Mouse (Mus musculus) thymus, postnatal 4 days (tissue): Measurements from ENCODE around the gene Slc15a3.

Source experiments
- DNase-seq: peaks from one replicate; pipeline ENCODE4 v3.0.0; 2021

Slc15a3 gene

DNA sequence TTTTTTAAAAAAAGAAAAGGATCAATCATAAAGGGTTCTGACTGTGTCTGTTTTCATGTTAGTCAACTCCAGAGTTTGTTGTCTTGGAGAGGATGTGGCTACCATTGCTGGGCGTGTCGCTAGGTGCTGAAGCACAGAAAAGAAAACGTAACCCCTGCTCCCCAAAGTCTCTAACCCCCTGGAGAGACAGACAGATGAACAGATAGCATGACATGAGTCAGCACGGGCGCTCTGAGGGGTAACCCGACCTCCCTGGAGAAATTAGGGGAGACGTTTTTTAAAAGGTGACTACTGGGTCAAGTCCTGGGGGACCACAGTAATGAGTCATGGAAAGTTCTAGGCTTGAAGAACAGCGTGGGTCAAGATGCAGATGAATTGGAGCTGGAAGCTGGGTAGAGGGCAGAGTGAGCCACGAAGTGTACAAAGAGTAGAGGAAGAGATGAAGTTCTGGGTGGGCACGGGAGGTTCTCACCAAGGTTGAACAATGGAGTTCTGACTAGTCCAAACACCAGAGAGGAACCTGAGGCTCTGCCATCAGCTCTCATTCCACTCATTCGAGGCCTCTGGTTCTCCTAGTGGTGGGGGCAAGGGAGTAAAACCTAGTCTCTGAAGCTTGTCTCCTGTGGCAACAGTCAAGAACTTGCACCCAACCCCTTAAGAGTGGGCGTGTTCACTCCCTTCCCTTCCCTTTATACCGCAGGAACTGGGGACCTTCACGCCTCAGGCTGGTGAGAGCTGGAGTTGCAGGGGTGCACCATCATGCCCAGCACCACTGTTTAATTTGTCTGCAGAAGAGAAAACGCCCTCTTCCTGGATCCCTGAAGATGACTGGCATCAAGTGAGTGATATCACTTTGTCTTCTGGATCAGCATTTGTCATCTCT, at the start of gene Slc15a3:
TSS of gene Slc15a3 (plus strand) at position 718 of the 883 bp plus-strand sequence.
- DNase-seq = no peak

DNA sequence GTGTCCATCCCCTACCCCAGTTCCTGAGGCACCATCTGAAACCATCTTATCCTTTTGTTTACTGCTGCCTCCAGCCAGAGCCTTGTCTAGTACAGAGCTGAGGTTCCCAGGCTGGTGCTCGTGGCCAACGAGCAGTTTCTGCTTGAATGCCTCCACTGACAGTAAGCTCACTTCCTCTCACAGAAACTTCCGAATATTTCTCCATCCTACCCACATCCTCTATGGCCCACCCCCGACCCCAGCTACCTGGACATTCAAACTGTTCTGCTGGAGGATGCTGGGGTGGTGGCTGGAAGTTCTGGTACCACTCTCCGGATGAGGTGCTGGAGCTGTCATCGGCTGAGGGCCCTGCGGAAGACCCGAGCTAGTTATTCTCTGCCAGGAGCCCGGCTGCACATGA, 49.2 kb upstream of the Slc15a3 start:
- DNase-seq = no peak

GRCm38 (mm10) chr19:10793044-10793443, 46.5 kb upstream of the Slc15a3 start:
- DNase-seq = no peak

DNA sequence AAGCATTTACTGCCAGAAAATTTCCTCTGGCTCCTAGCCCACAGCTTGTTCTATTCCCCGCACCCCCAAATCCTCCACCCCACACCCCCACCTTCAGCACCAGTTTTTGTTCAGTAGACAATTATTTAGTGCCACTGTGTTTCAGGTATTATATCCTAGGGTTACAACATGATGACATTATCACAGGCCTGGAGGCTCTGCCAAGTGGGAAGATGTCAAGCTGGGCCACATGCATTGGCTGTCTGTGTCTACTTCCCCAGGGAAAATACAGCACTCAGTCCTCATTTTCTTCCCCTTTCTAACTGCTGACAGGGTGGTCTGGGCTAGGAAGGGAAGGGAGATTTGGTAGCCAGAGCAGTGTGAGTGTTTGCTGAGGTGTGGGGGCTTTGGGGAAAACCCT, 44.6 kb upstream of the Slc15a3 start:
- no peak for DNase-seq

DNA sequence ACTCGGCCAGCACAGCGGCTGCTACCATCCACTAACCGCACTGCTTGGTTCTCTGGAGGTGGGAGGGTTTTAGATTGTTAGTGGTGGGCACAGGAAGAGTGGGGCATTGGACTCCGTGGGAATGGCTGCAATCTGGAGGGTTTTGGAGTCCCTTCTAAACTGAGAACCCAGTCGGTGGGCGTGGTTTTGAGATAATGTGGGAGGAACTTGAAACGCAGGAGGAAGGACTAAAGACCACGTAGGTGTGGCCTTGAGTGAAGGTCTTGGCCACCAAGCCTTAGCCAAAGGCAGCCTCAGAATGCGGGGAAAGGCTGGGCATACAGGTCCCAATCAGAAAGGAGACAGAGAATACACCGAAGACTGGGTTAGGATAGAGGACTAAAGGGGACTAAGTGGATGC, 41.0 kb upstream of the Slc15a3 start:
- no peak for DNase-seq

- DNase-seq = no peak
These were observed 40.4 kb upstream of the Slc15a3 start for GRCm38 (mm10) chr19:10799155-10799554.

DNA sequence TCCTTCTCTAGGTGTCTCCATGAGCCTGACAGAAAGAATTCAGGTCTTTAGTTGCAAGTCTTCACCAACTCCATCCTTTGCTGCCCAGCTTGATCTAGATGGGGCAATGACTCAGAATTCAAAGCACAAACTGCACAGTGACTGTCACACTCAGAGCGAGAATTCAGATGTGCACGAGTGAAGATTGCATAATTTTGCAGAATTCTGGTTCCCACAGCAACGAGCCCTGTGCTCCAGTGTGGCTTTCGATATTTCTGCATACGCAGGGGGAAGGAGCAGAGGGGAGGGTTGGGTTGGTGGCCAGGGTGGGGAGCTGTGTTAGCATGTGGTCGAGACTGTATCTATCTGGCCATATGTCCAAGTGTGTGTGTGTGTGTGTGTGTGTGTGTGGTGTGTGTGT, 38.5 kb upstream of the Slc15a3 start:
- DNase-seq = no peak

GRCm38 (mm10) chr19:10801906-10802305, 37.6 kb upstream of the Slc15a3 start:
- DNase-seq = no peak

DNA sequence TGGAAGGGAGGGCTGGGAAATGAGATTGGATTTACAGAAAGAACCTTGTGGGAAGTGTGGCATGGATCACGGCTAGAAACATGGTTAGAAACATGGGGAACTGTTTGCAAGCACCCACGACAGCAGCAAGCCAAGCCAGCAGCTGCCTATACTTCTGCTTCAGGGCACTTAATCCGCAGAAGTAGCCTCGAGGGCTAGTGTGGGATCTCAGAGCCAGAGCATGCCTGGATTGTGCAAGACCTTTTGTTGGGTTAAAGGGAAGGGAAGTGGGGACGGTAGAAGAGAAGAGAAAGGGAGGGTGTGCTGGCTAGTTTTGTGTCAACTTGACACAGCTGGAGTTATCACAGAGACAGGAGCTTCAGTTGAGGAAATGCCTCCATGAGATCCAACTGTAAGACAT, 35.8 kb upstream of the Slc15a3 start:
- no peak for DNase-seq

DNA sequence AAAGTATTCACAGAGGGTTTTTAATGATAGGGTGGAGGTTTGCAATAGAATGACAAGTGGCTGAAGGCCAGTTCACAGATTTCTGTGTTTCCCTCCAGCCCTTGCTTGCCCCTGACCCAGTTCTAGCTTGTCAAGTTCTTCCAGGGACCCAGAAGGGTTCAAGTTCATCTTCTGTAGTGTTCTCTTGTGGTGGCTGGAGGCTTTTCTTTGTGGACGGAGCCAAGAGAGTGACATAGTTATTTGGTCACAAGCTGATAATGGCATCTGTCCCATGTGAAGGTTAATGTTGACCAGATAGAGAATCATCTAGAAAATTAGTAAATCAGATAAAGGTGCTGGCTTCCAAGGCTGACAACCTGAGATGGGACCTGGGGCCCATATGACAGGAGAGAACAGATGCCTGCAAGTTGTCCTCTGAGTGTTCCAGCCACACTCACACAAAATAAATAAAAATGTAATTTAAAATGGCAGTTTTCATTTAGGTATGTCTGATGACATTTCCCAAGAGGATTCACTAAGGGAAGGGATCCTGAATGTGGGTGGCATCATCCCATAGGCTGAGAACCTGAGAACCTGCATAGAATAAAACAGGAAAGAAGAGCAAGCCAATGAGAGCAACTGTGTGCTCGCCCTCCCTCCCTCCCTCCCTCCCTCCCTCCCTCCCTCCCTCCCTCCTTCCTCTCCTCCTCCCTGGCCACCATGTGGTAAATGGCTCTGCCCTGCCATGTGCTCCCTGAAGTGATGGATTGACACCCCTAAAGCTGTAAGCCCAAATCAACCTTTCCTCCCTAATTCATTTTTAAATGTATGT, 34.5 kb upstream of the Slc15a3 start:
- DNase-seq = no peak

DNA sequence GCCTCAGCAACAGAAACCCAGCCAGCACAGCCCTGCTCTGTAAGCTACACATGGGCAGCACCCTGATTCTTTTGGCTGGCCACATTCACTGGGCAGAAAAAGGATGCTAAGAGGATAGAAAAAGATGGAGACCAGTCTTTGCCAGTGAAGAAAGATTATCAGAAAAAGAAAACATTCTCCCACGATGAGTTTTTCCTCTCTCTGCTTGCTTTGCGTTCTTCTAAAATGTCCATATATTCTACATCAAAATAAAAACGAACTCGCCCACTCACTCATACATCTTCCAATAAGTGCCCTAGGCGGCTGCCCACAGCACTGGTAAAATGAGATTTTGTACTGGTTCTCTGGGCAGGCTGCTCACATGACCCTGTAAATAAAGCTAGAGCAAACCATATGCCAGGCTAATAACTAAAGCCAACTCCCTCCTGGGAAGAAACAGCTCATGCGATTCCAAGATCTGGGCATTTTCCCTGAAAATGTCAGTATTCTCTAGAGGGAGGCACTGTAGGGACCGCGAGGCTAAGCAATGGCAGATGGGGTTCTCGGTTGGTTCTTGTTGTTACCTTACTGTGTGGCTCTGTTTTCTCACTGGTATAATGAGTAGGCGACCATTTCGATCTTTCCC, 33.8 kb upstream of the Slc15a3 start:
- no peak for DNase-seq

- DNase-seq = no peak
These were observed 30.8 kb upstream of the Slc15a3 start for GRCm38 (mm10) chr19:10808524-10809233.

- no peak for DNase-seq
These were observed 29.9 kb upstream of the Slc15a3 start for GRCm38 (mm10) chr19:10809428-10810175.

DNA sequence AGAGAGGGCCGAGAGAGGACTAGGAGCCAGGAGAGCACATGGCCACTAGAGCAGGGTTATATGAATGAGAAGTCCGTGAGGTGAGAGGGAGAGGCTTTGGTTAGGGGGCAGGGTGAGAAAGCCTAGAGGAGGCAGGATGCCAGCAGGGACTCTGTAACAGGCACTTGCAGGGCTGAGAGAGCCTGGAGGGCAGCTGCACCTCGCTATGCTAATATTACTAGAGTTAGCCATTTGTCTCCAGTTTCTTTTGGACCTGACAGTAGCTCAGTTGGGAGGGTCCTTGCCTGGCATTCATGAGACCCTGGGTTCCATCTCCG, 29.4 kb upstream of the Slc15a3 start:
- DNase-seq = no peak

DNA sequence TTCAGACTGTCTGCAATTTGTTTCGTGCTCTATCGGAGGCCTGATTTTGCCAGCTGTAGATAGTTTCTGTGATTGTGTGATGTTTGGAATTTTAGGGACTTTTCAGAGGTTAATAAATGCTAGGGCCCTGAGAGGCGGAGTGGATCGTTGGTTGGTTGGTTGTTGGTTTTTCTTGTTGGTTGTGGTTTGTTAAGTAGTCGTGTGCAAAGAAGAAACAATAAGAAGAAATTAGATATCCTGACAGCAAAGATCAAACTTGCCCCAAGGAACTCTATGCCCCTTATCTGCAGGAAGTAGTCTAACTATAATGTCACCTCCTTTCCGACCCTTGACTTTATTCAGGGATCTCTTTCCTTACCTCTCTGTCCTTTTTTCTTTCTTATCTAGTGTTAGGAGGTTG, 28.1 kb upstream of the Slc15a3 start:
- no peak for DNase-seq

DNA sequence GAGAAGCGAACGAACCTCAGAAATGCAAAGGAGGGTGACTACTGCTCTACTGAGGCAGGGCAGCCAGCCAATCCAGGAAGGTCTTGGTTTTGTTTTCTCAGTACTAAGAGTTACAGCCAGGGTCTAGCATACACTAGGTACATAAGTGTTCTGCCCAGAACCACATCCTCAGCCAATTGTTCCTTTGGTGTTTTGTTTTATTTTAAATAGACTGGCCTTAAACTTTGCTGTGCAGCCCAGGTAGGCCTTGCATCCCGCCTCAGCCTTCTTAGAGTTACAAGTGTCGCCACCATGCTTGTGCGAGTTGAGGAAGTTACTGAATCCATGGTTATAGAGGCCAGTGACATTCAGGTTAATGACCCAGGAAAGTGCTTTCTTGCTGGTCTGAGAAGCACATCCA, 26.5 kb upstream of the Slc15a3 start:
- DNase-seq = no peak

DNA sequence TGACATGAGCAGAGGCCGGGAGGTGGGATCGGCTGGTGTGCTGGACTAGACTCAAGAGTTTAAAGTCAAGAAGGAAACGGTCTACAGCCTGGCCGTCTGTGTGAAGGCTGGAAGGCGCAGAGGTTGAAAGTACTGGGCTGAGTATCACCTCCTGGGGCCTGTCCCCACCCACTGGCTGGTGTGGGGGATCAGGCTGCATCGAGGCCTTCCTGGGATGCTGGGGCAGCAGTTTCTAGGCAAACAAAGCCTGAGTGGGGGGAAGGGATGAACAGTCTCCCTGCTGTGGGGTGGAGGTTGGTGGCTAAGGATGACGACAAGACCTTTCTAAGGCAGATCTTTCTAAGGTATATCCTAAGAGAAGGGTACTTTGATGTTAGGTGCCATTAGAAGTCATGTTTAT, 25.6 kb upstream of the Slc15a3 start:
- no peak for DNase-seq

GRCm38 (mm10) chr19:10815871-10816270, 23.7 kb upstream of the Slc15a3 start:
- no peak for DNase-seq

- no peak for DNase-seq
These were observed 23.1 kb upstream of the Slc15a3 start for GRCm38 (mm10) chr19:10816462-10816861.

- no peak for DNase-seq
These were observed 21.1 kb upstream of the Slc15a3 start for GRCm38 (mm10) chr19:10818217-10818946.

GRCm38 (mm10) chr19:10821319-10821718, 18.2 kb upstream of the Slc15a3 start:
- DNase-seq = no peak

- DNase-seq = no peak
These were observed 17.0 kb upstream of the Slc15a3 start for GRCm38 (mm10) chr19:10822534-10822933.
